Mouse (Mus musculus) lung, adult 2 months (tissue): ENCODE results near the gene Iffo2. TPM values are rescaled to one million over a fixed set of nuclear protein-coding genes. Genes with fewer than 3 reads are reported as not detected.
A peak's percentile ranks its signal among the peaks of the same experiment; 100 is the strongest.

ENCODE experiments used
- DNase-seq: peaks from one replicate; pipeline ENCODE4 v3.0.0; 2022
- H3K4me1 ChIP-seq: fragments of 200-500 bp; 2 replicates; pipeline ENCODE4 v1.6.1; 2011; ENCODE audit warnings: low read length; ENCODE audit not compliant: control insufficient read depth, insufficient read depth
- H3K4me3 ChIP-seq: fragments of 200-500 bp; replicated peaks from 2 replicates; pipeline ENCODE3; 2011; ENCODE audit warnings: low read depth, mild to moderate bottlenecking, control low read depth, low read length; ENCODE audit errors: extremely low read depth
- CTCF ChIP-seq: fragments of 200-500 bp; IDR thresholded peaks from 2 replicates; pipeline ENCODE4 v1.5.1; 2011; ENCODE audit warnings: mild to moderate bottlenecking, low read length, control low read depth; ENCODE audit not compliant: insufficient read depth
- POLR2A ChIP-seq: fragments of 200-500 bp; IDR thresholded peaks from 2 replicates; pipeline ENCODE4 v1.6.1; 2011; ENCODE audit warnings: low read depth, mild to moderate bottlenecking, control low read depth, low read length, borderline replicate concordance; ENCODE audit errors: extremely low read depth
- WGBS: fragments of 180-500 bp; shearing (Covaris S2); methylation state at CpG from one replicate; pipeline ENCODE4 v1.1.7; 2018; 5-methylcytosine and 5-hydroxymethylcytosine counted together
- polyA plus RNA-seq: library from polyadenylated mRNA; depleted of rRNA; stranded (reverse); fragments of >200 nt; gene quantifications from 2 replicates; pipeline ENCODE4 v1.2.3, GENCODE M21; 2012

The Iffo2 gene
- polyA plus RNA-seq, 1 experiment = 9.5 TPM

DNA sequence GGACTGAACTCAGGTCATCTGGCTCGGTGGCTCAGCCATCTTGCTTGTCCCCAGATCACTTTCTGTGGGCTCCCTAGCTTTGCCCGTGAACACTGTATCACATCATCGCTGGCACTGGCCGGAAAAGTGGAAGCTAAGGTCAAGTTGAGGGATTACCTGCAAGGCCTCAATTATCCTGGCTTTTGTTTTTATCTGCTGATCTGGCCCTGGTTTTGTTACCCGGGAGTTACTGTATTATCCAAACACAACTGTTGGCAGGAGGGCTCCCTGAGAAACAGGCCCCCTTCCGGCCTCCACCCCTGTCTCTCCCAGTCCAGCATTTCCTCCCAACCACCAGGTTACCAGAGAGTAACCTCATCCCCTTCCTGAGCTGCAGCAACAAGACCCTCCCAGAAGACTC, 11.1 kb upstream of the Iffo2 start:
- H3K4me1 ChIP-seq = no peaks in the 10 kb centered on the region
- no peak for DNase-seq
- H3K4me3 ChIP-seq = no peak overlapping the region
- WGBS = 56% methylated on average over 6 of the region's 6 CpGs
- TF ChIP-seq CTCF (no peak), POLR2A (no peak)

DNA sequence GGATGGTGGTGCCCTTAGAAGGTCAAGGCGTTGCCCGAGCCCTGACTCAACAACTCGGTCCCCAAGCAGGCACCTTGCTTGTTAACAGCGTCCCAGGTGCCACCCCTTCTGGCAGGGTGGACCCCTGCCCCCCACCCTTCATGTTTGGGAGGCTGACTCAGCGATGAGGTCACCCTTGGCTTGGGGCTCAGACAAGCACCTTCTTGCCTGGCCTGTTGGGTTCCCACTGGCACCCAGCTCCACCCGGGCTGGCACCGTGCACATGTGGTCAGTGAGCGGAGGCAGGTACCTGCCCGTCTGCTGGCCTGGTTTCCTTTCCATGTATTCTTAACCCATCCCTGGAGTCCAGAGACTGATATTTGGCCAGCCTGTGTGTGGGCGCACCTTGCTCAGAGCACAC, 8.4 kb upstream of the Iffo2 start:
- no peak for DNase-seq
- WGBS = 72% methylated on average over 10 of the region's 10 CpGs
- no peak for TF ChIP-seq POLR2A
- no peak for TF ChIP-seq CTCF
- Histone ChIP-seq H3K4me1 (no peaks in the 10 kb centered on the region), H3K4me3 (no peak overlapping the region)

DNA sequence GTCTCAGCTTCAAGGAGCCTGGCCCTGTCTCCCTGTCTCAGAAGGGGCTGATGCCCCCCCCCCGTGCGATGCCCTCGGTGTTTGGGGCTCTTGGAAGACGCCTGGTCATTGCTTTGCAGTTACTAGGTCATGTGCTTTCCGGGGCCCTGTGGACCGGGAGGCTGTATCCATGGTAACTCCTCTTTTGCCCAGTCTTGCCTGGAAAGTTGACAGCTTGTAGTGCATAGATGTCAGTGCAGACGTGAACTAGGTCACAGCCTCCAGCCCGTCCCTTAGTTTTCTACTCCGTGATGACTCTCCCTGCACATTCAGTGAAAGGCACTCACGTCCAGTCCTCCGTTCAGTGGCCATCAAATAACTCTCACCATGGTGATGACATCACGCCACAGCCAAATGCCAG, 3.9 kb upstream of the Iffo2 start:
- Histone ChIP-seq H3K4me1 (no peaks in the 10 kb centered on the region), H3K4me3 (no peak overlapping the region)
- WGBS = 64% methylated on average over 12 of the region's 12 CpGs
- no peak for DNase-seq
- no peak for TF ChIP-seq CTCF
- no peak for TF ChIP-seq POLR2A

DNA sequence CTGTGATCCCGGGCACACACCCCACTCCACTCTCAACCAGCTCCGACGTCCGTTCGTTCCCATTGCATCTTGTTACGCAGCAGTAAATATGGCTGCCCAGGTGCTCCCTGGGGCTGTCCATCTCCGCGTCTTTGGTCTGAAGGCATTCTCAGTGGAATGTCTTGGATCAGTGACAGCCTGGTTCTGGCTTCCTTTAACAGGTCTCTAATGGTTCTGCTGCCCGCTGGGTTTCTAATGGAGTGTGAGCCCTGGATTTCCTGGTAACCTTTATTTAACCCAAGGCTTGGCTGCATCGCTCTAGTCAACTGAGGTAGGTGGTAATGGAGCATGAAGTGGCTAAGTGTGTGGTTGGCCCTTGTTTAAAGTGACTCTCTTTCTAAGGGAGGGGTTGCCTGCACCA, 1.7 kb downstream of the Iffo2 start:
- no peak overlapping the region for H3K4me3 ChIP-seq
- WGBS = 90% methylated on average over 10 of the region's 10 CpGs
- DNase-seq = no peak
- peaks cover 10% of the 10 kb centered on the region for H3K4me1 ChIP-seq
- TF ChIP-seq CTCF = no peak
- no peak for TF ChIP-seq POLR2A

DNA sequence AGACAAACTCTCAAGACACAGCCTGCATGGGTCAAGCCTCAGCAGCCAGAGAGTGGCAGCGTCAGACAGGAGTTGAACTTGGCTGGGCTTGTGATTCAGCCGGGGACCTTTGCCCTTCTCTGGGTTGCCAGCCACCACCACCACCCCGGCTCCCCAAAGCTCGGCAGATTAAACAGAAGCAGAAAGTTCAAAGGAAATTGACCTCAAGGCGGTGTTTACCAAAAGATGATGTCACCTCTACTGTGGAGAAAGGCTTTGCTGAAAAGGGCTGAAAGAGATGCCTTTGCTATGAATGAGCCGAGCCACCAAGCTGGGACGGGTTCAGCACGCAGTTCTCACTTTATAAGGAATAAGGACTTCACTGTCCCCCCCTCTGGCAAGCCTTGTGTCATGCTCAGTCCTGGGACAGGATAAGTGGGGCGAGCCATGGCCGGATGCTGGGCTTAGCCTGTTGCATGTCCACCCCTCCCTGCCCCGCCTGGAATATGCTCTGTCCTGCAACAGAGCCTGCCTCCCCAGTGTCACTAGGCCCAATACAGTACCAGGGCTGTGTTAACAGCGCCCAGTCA, 4.9 kb downstream of the Iffo2 start:
- peaks cover 10% of the 10 kb centered on the region for H3K4me1 ChIP-seq
- no peak overlapping the region for H3K4me3 ChIP-seq
- DNase-seq = peak; percentile 21
- 16% methylated on average over 12 of the region's 12 CpGs for WGBS
- TF ChIP-seq POLR2A (no peak), CTCF (no peak)

DNA sequence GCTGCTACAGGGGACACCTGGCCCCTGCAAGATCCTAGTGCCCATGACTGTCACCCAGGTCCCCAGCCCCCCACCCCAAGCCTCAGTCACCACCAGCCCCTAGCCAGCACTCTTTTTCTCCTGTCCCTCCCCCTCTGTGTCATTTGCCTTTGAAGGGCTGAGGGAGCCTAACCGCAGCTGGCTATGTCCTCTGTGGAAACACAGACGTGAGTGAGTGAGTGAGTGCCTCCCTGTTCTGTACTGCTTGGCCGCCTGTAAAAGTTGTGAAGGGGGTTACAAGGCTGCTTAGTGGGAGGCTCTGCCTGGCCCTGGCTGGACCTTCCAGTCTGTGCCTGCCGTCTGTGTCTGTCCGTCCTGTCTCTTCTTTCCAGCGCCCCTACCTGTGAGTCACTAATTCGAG, 5.4 kb downstream of the Iffo2 start:
- Histone ChIP-seq H3K4me1 (peaks cover 10% of the 10 kb centered on the region), H3K4me3 (no peak overlapping the region)
- 66% methylated on average over 7 of the region's 7 CpGs for WGBS
- no peak for DNase-seq
- TF ChIP-seq POLR2A = no peak
- TF ChIP-seq CTCF = no peak

DNA sequence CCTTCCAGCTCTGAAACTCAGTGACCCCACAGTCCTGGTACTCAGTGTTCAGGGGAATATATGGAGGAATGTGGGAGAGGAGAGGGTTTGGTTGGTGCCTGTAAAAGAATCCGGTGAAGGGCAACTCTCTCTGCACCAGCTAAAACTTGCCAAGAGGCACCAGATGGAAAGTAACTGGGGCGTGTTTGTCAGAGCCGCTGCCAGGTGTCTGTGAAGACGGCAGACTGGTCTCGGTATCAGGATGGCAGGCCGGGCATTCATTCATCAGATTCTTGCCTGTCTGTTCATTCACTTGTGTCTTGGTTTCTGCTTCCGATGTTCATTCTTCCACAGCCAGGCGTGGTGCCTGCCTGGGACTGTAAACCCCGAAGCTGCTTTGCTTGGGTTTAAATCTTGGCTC, 6.4 kb downstream of the Iffo2 start:
- WGBS = 88% methylated on average over 9 of the region's 9 CpGs
- no peak for DNase-seq

DNA sequence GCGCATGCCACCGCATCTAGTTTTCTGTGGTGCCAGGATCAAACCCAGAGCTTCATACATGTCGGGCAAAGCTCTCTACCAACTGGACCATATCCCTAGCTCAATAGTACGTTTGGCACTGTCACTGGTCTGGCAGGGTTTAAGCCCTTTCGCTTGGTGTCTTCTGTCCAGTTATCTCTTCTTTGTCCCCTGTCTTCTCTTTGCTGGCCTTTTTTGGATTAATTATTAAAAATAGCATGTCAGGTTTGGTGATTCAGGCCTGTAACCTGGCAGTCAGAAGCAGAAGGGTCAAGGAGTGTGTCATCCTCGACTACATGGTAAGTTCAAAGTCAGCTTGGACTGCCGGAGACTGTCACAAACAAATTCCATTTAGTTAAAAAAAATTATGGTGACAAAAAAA, 10.4 kb downstream of the Iffo2 start:
- no peaks in the 10 kb centered on the region for H3K4me1 ChIP-seq
- TF ChIP-seq POLR2A (no peak), CTCF (no peak)

More for the DNA sequence above, 6.4 kb downstream of the Iffo2 start:
- peaks cover 10% of the 10 kb centered on the region for H3K4me1 ChIP-seq
- H3K4me3 ChIP-seq = no peak overlapping the region
- no peak for TF ChIP-seq CTCF
- TF ChIP-seq POLR2A = no peak

GRCm38 (mm10) chr4:139545791-139546190, 15.4 kb downstream of the Iffo2 start:
- 69% methylated on average over 6 of the region's 6 CpGs for WGBS
- Histone ChIP-seq H3K4me3 (no peak overlapping the region), H3K4me1 (peaks cover 2% of the 10 kb centered on the region; the same call in 1 of the 2 replicates)
- TF ChIP-seq CTCF (no peak), POLR2A (no peak)
- no peak for DNase-seq

More for the DNA sequence above, 10.4 kb downstream of the Iffo2 start:
- no peak for DNase-seq
- 88% methylated on average over 7 of the region's 7 CpGs for WGBS
- no peak overlapping the region for H3K4me3 ChIP-seq

DNA sequence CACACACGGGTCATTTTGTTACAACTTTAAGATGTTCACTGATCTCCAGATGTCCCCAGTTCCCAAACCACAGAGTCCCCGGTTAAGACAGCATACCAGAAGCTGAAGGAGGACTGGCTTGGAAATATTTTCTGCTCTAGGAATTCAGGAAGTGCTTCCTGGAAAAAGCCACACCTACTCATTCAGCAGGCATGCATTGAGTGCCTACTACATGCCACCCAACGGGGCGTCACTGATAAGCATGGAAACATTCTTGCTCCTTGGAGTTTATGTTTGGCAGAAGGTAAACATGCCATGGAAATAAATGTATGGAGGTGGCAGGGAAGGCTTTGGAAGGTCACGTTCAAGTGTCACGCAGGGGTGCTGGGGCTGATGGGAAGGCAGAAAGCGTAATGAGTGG, 19.1 kb downstream of the Iffo2 start:
- Histone ChIP-seq H3K4me3 (no peak overlapping the region), H3K4me1 (peaks cover 2% of the 10 kb centered on the region; the same call in 1 of the 2 replicates)
- 35% methylated on average over 7 of the region's 7 CpGs for WGBS
- DNase-seq = no peak
- TF ChIP-seq CTCF (no peak), POLR2A (no peak)

GRCm38 (mm10) chr4:139555235-139555634, 24.9 kb downstream of the Iffo2 start:
- no peak for TF ChIP-seq POLR2A
- TF ChIP-seq CTCF = no peak
- Histone ChIP-seq H3K4me3 (no peak overlapping the region), H3K4me1 (no peaks in the 10 kb centered on the region)
- no peak for DNase-seq
- WGBS = 72% methylated on average over 11 of the region's 11 CpGs
